ENCODE assay signal across 25 mouse cellular contexts in genomic region chr9:121802747-121803146, GRCm38 (mm10). TPM values are rescaled to one million over a fixed set of nuclear protein-coding genes. Genes with fewer than 3 reads are reported as not detected.
"Had no signal": no experiment of that assay in that cellular context is flagged by ENCODE, and none has a peak within 500 bp of the region (broad histone marks: within the 10 kb centered on the region; RNA-seq: fewer than 3 reads in every experiment).

No protein-coding gene starts in this region.

- DNase-seq: kidney, adult 18-20 months; kidney, postnatal 25 days; layer of hippocampus, adult 9-11 months; liver; lung, adult 18-20 months; lung, postnatal 10 days; lung, postnatal 36 days; thymus, adult 18-20 months; thymus, postnatal 36 days had no signal

- ATAC-seq: liver, embryonic 12.5 days; midbrain, embryonic 16.5 days had no signal

- H3K9me3 ChIP-seq: limb, embryonic 10.5 days; limb, embryonic 13.5 days; liver, embryonic 12.5 days; liver, embryonic 15.5 days; lung, embryonic 15.5 days; midbrain, embryonic 12.5 days; neural tube, embryonic 13.5 days had no signal

- H3K27me3 ChIP-seq: liver, embryonic 15.5 days; lung, embryonic 15.5 days had no signal

- H3K27ac ChIP-seq: kidney, postnatal 0 days; layer of hippocampus, adult 2 months; limb, embryonic 10.5 days; limb, embryonic 13.5 days; liver, embryonic 12.5 days; liver, embryonic 15.5 days; lung, embryonic 15.5 days; midbrain, embryonic 12.5 days; neural tube, embryonic 13.5 days had no signal

- H3K4me3 ChIP-seq: layer of hippocampus, adult 2 months; limb, embryonic 10.5 days; limb, embryonic 13.5 days; liver, embryonic 12.5 days; liver, embryonic 15.5 days; lung, embryonic 15.5 days; midbrain, embryonic 12.5 days; myocyte; neural tube, embryonic 13.5 days had no signal

- H3K36me3 ChIP-seq: limb, embryonic 10.5 days; limb, embryonic 13.5 days; liver, embryonic 12.5 days; liver, embryonic 15.5 days; lung, embryonic 15.5 days; midbrain, embryonic 12.5 days; neural tube, embryonic 13.5 days had no signal

- H3K4me2 ChIP-seq: limb, embryonic 13.5 days; liver, embryonic 12.5 days; liver, embryonic 15.5 days; lung, embryonic 15.5 days; midbrain, embryonic 12.5 days; neural tube, embryonic 13.5 days had no signal

- H3K9ac ChIP-seq: limb, embryonic 13.5 days; liver, embryonic 12.5 days; liver, embryonic 15.5 days; lung, embryonic 15.5 days; midbrain, embryonic 12.5 days; neural tube, embryonic 13.5 days had no signal

RNA-seq across cellular contexts. Expression of gene Hhatl, which starts 10.4 kb away (rescaled TPM):
- total RNA-seq: monocyte, adult 5-6 weeks; neutrophil, adult 5-6 weeks had no signal
- polyA plus RNA-seq: kidney, embryonic 14.5 days; limb, embryonic 10.5 days; liver, embryonic 12.5 days; midbrain, embryonic 12.5 days had no signal

RNA-seq across cellular contexts. Expression of gene Klhl40, which starts 25.3 kb away (rescaled TPM):
- total RNA-seq: monocyte, adult 5-6 weeks; neutrophil, adult 5-6 weeks had no signal
- polyA plus RNA-seq: kidney, postnatal 0 days; small intestine, adult 2 months; spleen, adult 2 months had no signal

RNA-seq across cellular contexts. Expression of gene Ccdc13, which starts 36.5 kb away (rescaled TPM):
- total RNA-seq: monocyte, adult 5-6 weeks; neutrophil, adult 5-6 weeks had no signal
- polyA plus RNA-seq: liver, embryonic 12.5 days; liver, embryonic 15.5 days; spleen, adult 2 months had no signal

RNA-seq across cellular contexts. Expression of gene Zfp651, which starts 43.6 kb away (rescaled TPM):
- total RNA-seq: monocyte, adult 5-6 weeks; neutrophil, adult 5-6 weeks had no signal
